Mouse (Mus musculus) testis, adult 2 months (tissue): Measurements from ENCODE around the gene Vezt.

Source experiments
- CTCF ChIP-seq: fragments of 200-500 bp; IDR thresholded peaks from 2 replicates; pipeline ENCODE4 v1.5.1; 2012; ENCODE audit warnings: low read depth, mild to moderate bottlenecking, inconsistent platforms, low read length, moderate library complexity; ENCODE audit not compliant: control insufficient read depth, insufficient read depth, insufficient replicate concordance
- POLR2A ChIP-seq: fragments of 200-500 bp; IDR thresholded peaks from 2 replicates; pipeline ENCODE4 v1.6.1; 2012; ENCODE audit warnings: low read depth, mild to moderate bottlenecking, inconsistent platforms, low read length, moderate library complexity; ENCODE audit not compliant: control insufficient read depth

DNA sequence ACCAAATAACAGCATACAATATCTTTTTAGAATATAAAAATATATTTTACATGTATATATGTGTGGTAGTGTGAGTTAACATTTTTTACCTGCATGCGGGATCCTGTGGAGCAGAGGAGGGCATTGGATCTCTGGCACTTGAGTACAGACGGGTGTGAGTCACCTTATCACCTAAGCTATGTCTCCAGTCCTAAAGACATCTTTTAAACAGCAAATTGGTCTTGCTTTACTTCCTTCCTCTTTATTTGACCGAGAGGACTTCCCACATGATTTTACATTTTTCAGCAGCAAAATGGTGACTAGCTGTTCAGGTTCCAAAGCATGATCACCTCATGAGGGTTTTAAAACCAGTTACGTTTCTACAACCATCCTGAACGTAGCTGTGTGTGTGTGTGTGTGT lies 124.3 kb downstream of the Vezt start:
- no peak for TF ChIP-seq POLR2A
- no peak for TF ChIP-seq CTCF
